Mouse (Mus musculus) lung, postnatal 0 days (tissue): ENCODE measurements around the gene Unkl.

Experiments
- CTCF ChIP-seq: IDR thresholded peaks from 2 replicates; pipeline ENCODE4 v1.5.1; 2016; ENCODE audit warnings: antibody characterized with exemption, mild to moderate bottlenecking
- EP300 ChIP-seq: IDR thresholded peaks from 2 replicates; pipeline ENCODE4 v1.6.1; 2016; ENCODE audit warnings: antibody characterized with exemption, mild to moderate bottlenecking, control low read depth

DNA sequence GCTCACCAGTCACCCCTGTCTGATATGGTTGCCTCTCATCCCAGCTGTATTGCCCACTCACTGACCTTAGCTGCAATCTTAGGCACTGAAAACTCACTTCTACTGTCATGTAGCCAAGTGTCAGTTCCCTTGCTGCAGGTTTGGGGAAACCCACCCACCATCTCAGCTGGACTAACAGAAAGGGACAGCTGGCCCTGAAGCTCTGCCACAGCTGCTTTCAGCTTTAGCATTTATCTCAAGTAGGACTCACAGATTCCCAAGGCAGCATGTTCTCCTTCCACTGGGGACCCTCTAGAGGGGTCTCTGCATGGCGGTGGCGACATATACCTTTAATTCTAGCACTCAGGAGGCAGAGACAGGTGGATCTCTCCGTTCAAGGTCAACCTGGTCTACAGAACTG, 23.4 kb upstream of the Unkl start:
- TF ChIP-seq EP300 (no peak), CTCF (no peak)
